Mouse (Mus musculus) layer of hippocampus, postnatal 36 days (tissue): ENCODE measurements around the gene Cd55b. TPM values are rescaled to one million over a fixed set of nuclear protein-coding genes. Genes with fewer than 3 reads are reported as not detected.

Experiments
- total RNA-seq, 2 experiments: library from RNA; stranded (reverse); gene quantifications; 2 replicates each; pipeline ENCODE4 v1.2.3; 2021

Gene Cd55b
- total RNA-seq, 2 experiments from 2014 or later, result 0.71 TPM; not detected in 1

Other genes starting within 250 kb of the Cd55b start
- 1 to 10 TPM; 6.4 to 6.8 TPM for gene Cd55, start 39.7 kb upstream of the Cd55b start, total RNA-seq
- not detected for gene Zp3r, start 206.6 kb upstream of the Cd55b start, total RNA-seq
- gene C4bp, start 238.6 kb upstream of the Cd55b start, total RNA-seq, result 1 to 10 TPM in 1 of 2 experiments, under 1 TPM in 1; 0.63 to 1.4 TPM